Mouse (Mus musculus) granulocyte monocyte progenitor cell, adult 5-6 weeks (primary cell): ENCODE data around the gene Ifitm3. TPM values are rescaled to one million over a fixed set of nuclear protein-coding genes. Genes with fewer than 3 reads are reported as not detected.

Experiments
- ATAC-seq: replicated peaks from 2 replicates; pipeline ENCODE4 v1.8.0; 2016; ENCODE audit warnings: mild to moderate bottlenecking, moderate TSS enrichment, inconsistent platforms; ENCODE audit not compliant: poor library complexity, severe bottlenecking
- total RNA-seq, 2 experiments: library from RNA; stranded (forward) in 1 of 2; stranded (reverse) in 1 of 2; fragments of 200-712, 200-1000 nt in 1 of 2; fragments of >200 nt in 1 of 2; fragmentation: Nextera tagmentation in 1 of 2; gene quantifications; 2 replicates each; pipeline ENCODE4 v1.2.3; 2014 to 2017

The Ifitm3 gene
- total RNA-seq (2014; fragmentation: Nextera tagmentation) (146 and 224 TPM in 2 replicates), total RNA-seq (2017) (55.6 and 69.2 TPM in 2 replicates)

- ATAC-seq: no peak
Observed at GRCm38 (mm10) chr7:141010593-141010992, at the start of gene Ifitm3. Gene Ifitm3 (minus strand): TSS chr7:141010770.

GRCm38 (mm10) chr7:141059929-141060328 lies 49.4 kb upstream of the Ifitm3 start:
- ATAC-seq: no peak

GRCm38 (mm10) chr7:141058601-141059341 lies 48.2 kb upstream of the Ifitm3 start:
- no peak for ATAC-seq

- no peak for ATAC-seq
Observed at GRCm38 (mm10) chr7:141057541-141057940, 47.0 kb upstream of the Ifitm3 start.

GRCm38 (mm10) chr7:141056976-141057375 lies 46.4 kb upstream of the Ifitm3 start:
- ATAC-seq: peak; percentile 86

GRCm38 (mm10) chr7:141055785-141056184 lies 45.2 kb upstream of the Ifitm3 start:
- no peak for ATAC-seq

- ATAC-seq: no peak
Observed at GRCm38 (mm10) chr7:141052421-141052820, 41.9 kb upstream of the Ifitm3 start.

- no peak for ATAC-seq
Observed at GRCm38 (mm10) chr7:141052016-141052415, 41.4 kb upstream of the Ifitm3 start.

GRCm38 (mm10) chr7:141051060-141051685 lies 40.6 kb upstream of the Ifitm3 start:
- ATAC-seq: no peak

GRCm38 (mm10) chr7:141049326-141049725 lies 38.8 kb upstream of the Ifitm3 start:
- ATAC-seq: no peak

GRCm38 (mm10) chr7:141048226-141049218 lies 38.0 kb upstream of the Ifitm3 start:
- ATAC-seq: peak; percentile 96

GRCm38 (mm10) chr7:141047581-141048225 lies 37.1 kb upstream of the Ifitm3 start:
- ATAC-seq: no peak

- ATAC-seq: 0 out of 2 replicates have a peak, but pooled peaks have one; percentile 8
Observed at GRCm38 (mm10) chr7:141046931-141047580, 36.5 kb upstream of the Ifitm3 start.

GRCm38 (mm10) chr7:141042539-141042938 lies 32.0 kb upstream of the Ifitm3 start:
- ATAC-seq: no peak

GRCm38 (mm10) chr7:141041661-141042060 lies 31.1 kb upstream of the Ifitm3 start:
- no peak for ATAC-seq

- ATAC-seq: no peak
Observed at GRCm38 (mm10) chr7:141040867-141041606, 30.5 kb upstream of the Ifitm3 start.

- no peak for ATAC-seq
Observed at GRCm38 (mm10) chr7:141039386-141040107, 29.0 kb upstream of the Ifitm3 start.
